Mouse (Mus musculus) stomach, postnatal 0 days (tissue): ENCODE results near the gene Tada1.

ENCODE experiments used
- CTCF ChIP-seq: IDR thresholded peaks from 2 replicates; pipeline ENCODE4 v1.5.1; 2016; ENCODE audit warnings: antibody characterized with exemption, low read depth, mild to moderate bottlenecking, moderate library complexity
- EP300 ChIP-seq: optimal IDR thresholded peaks from 2 replicates; pipeline ENCODE3; 2016; ENCODE audit warnings: antibody characterized with exemption

- no peak for TF ChIP-seq CTCF
- no peak for TF ChIP-seq EP300
These were observed 3.7 kb downstream of the Tada1 start for GRCm38 (mm10) chr1:166382626-166383025.
